Mouse (Mus musculus) C2C12 (cell line): ENCODE measurements at regions not wholly inside any gene's neighbourhood (a gene's known extent, or its start where the extent isn't known, plus 50 kb on each side); places are given as distances from the start of the nearest gene placed in this dataset.

Experiments
- H3K27me3 ChIP-seq: one replicate; pipeline ENCODE4 v1.6.1; 2011; ENCODE audit not compliant: control insufficient read depth, insufficient read depth, insufficient read length
- H3K36me3 ChIP-seq: one replicate; pipeline ENCODE4 v1.6.1; 2011; ENCODE audit not compliant: control insufficient read depth, insufficient read depth
- H3K4me3 ChIP-seq: one replicate; pipeline ENCODE4 v1.5.1; 2011; ENCODE audit warnings: mild to moderate bottlenecking, control low read depth; ENCODE audit not compliant: poor library complexity, insufficient read depth, severe bottlenecking
- H3K79me2 ChIP-seq: one replicate; pipeline ENCODE4 v1.6.1; 2011; ENCODE audit not compliant: control insufficient read depth, insufficient read depth
- H3K79me3 ChIP-seq: one replicate; pipeline ENCODE4 v1.6.1; 2011; ENCODE audit warnings: low read depth, control low read depth
- H3ac ChIP-seq: one replicate; pipeline ENCODE3; 2011; ENCODE audit warnings: low read depth; ENCODE audit not compliant: control insufficient read depth, insufficient read length
- CEBPB ChIP-seq: IDR thresholded peaks from one replicate; pipeline ENCODE4 v1.6.1; 2011; ENCODE audit warnings: low read depth, mild to moderate bottlenecking, control low read depth, moderate library complexity
- CTCF ChIP-seq: IDR thresholded peaks from one replicate; pipeline ENCODE4 v1.5.1; 2011; ENCODE audit not compliant: control insufficient read depth, insufficient read depth, insufficient read length
- FOSL1 ChIP-seq: IDR thresholded peaks from one replicate; pipeline ENCODE4 v1.8.0; 2011; ENCODE audit warnings: mild to moderate bottlenecking, low read length; ENCODE audit not compliant: poor library complexity, insufficient read depth, severe bottlenecking
- MAX ChIP-seq: IDR thresholded peaks from one replicate; pipeline ENCODE4 v1.6.1; 2011; ENCODE audit warnings: mild to moderate bottlenecking, control low read depth
- MYOD1 ChIP-seq: IDR thresholded peaks from one replicate; pipeline ENCODE4 v1.6.1; 2011; ENCODE audit warnings: low read depth; ENCODE audit not compliant: control insufficient read depth, insufficient read length
- MYOG ChIP-seq: IDR thresholded peaks from one replicate; pipeline ENCODE4 v1.6.1; 2011; ENCODE audit not compliant: control insufficient read depth, insufficient read length; ENCODE audit errors: extremely low read depth
- USF1 ChIP-seq: IDR thresholded peaks from one replicate; pipeline ENCODE4 v1.6.1; 2011; ENCODE audit warnings: low read depth, mild to moderate bottlenecking, control low read depth, moderate library complexity

GRCm38 (mm10) chr13:100888481-100888880 lies 55.3 kb upstream of the Slc30a5 start:
- H3K79me2 ChIP-seq = no peaks in the 10 kb centered on the region
- no peaks in the 10 kb centered on the region for H3K79me3 ChIP-seq
- no peak for TF ChIP-seq MYOD1
- no peak for TF ChIP-seq MYOG
- no peak for TF ChIP-seq MAX
- no peak for TF ChIP-seq USF1
- TF ChIP-seq CEBPB = no peak
- no peak for TF ChIP-seq FOSL1
- no peak for TF ChIP-seq CTCF
- H3K36me3 ChIP-seq = no peaks in the 10 kb centered on the region
- H3ac ChIP-seq = no peak overlapping the region
- H3K4me3 ChIP-seq = no peak overlapping the region
- no peaks in the 10 kb centered on the region for H3K27me3 ChIP-seq

DNA sequence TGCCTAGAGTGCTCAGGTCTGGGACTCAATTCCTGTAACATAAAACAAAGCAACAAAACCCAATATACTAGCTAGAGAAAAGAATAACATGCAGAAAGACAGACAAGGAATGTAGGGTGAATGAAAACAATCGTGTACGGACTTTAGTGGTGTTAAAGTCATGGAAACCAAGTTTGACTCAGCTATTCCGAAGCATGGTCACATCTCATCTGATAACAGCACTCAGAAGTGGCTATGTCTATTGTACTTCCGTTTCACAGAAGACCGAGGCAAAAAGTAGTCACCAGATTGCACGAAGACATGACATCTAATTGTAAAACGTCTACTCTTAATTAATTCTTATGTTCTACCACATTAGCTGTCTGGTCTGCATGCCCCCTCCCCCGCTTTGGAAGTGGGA lies 50.5 kb upstream of the Slc30a5 start:
- Histone ChIP-seq H3ac (no peak overlapping the region), H3K79me3 (no peaks in the 10 kb centered on the region), H3K27me3 (peaks cover 6% of the 10 kb centered on the region), H3K4me3 (no peak overlapping the region), H3K79me2 (no peaks in the 10 kb centered on the region), H3K36me3 (no peaks in the 10 kb centered on the region)
- TF ChIP-seq CEBPB (no peak), CTCF (no peak), MYOD1 (no peak), USF1 (no peak), FOSL1 (no peak), MYOG (no peak), MAX (no peak)
